Mouse (Mus musculus) heart, adult 9 months (tissue): ENCODE data around the gene Rsg1.

Experiments used
- DNase-seq, 2 experiments: peaks; one replicate each; pipeline ENCODE4 v3.0.0; 2022; ENCODE audit warnings: low spot score in 2 of 2

Gene Rsg1

GRCm38 (mm10) chr4:141212892-141213291 lies 864 bp upstream of the Rsg1 start:
- no peak for DNase-seq

- no peak for DNase-seq
Measured at GRCm38 (mm10) chr4:141213342-141213741, 414 bp upstream of the Rsg1 start.

- no peak for DNase-seq
Measured at GRCm38 (mm10) chr4:141214337-141214851, 638 bp downstream of the Rsg1 start.

- DNase-seq, result no peak
Measured at GRCm38 (mm10) chr4:141219583-141220213, 5.9 kb downstream of the Rsg1 start.

GRCm38 (mm10) chr4:141221848-141222247 lies 8.1 kb downstream of the Rsg1 start:
- no peak for DNase-seq

- DNase-seq, result no peak
Measured at GRCm38 (mm10) chr4:141222752-141223151, 9.0 kb downstream of the Rsg1 start.

GRCm38 (mm10) chr4:141228687-141229086 lies 14.9 kb downstream of the Rsg1 start:
- no peak for DNase-seq

GRCm38 (mm10) chr4:141233196-141233595 lies 19.4 kb downstream of the Rsg1 start:
- DNase-seq, result no peak

- no peak for DNase-seq
Measured at GRCm38 (mm10) chr4:141235537-141236111, 21.9 kb downstream of the Rsg1 start.

GRCm38 (mm10) chr4:141236856-141237255 lies 23.1 kb downstream of the Rsg1 start:
- no peak for DNase-seq

GRCm38 (mm10) chr4:141238492-141239387 lies 25.0 kb downstream of the Rsg1 start:
- no peak for DNase-seq

GRCm38 (mm10) chr4:141239388-141240125 lies 25.8 kb downstream of the Rsg1 start, which contains the start of gene Arhgef19:
Arhgef19 (plus strand) TSS chr4:141239499.
- DNase-seq, result peak; percentile 89 to 90

GRCm38 (mm10) chr4:141240617-141241016 lies 26.9 kb downstream of the Rsg1 start:
- DNase-seq, result no peak

- no peak for DNase-seq
Measured at GRCm38 (mm10) chr4:141241861-141242260, 28.1 kb downstream of the Rsg1 start.

GRCm38 (mm10) chr4:141242651-141243241 lies 29.0 kb downstream of the Rsg1 start:
- DNase-seq, result peak in 1 of 2 experiments; percentile 49

- DNase-seq, result no peak
Measured at GRCm38 (mm10) chr4:141243636-141244035, 29.9 kb downstream of the Rsg1 start.

- DNase-seq, result no peak
Measured at GRCm38 (mm10) chr4:141244401-141244800, 30.6 kb downstream of the Rsg1 start.

GRCm38 (mm10) chr4:141244931-141245425 lies 31.2 kb downstream of the Rsg1 start:
- DNase-seq, result no peak

- peak in 1 of 2 experiments; percentile 52 for DNase-seq
Measured at GRCm38 (mm10) chr4:141246089-141246997, 32.6 kb downstream of the Rsg1 start.

GRCm38 (mm10) chr4:141246998-141247350 lies 33.2 kb downstream of the Rsg1 start:
- no peak for DNase-seq
